Mouse (Mus musculus) brain, embryonic 14.5 days (tissue): ENCODE data around the gene Wnt7a.

ENCODE experiments used
- CTCF ChIP-seq: fragments of 200-500 bp; IDR thresholded peaks from 2 replicates; pipeline ENCODE4 v1.5.1; 2012; ENCODE audit warnings: inconsistent platforms, mild to moderate bottlenecking, moderate library complexity, borderline replicate concordance; ENCODE audit not compliant: insufficient read depth, insufficient read length; ENCODE audit errors: extremely low read depth
- POLR2A ChIP-seq: fragments of 200-500 bp; IDR thresholded peaks from 2 replicates; pipeline ENCODE4 v1.6.1; 2012; ENCODE audit warnings: mild to moderate bottlenecking, inconsistent platforms, borderline replicate concordance; ENCODE audit not compliant: poor library complexity, insufficient read depth, insufficient read length, severe bottlenecking; ENCODE audit errors: extremely low read depth

GRCm38 (mm10) chr6:91417291-91417845, 6.2 kb upstream of the Wnt7a start:
- TF ChIP-seq POLR2A, result no peak
- no peak for TF ChIP-seq CTCF
